Mouse (Mus musculus): ENCODE data around the gene Smim13.
"Not testable (repeated sequence)": the region's sequence is repeated elsewhere in the genome, so short reads cannot be mapped to it uniquely, and the experiment has no call there.

The Smim13 gene

GRCm38 (mm10) chr13:41238035-41238804 is 11.4 kb upstream of the Smim13 start:
- no peak for DNase-seq

GRCm38 (mm10) chr13:41238805-41239130 is 10.9 kb upstream of the Smim13 start:
- DNase-seq, result no peak

GRCm38 (mm10) chr13:41241557-41241956 is 8.1 kb upstream of the Smim13 start:
- no peak for DNase-seq

- DNase-seq, result no peak
Observed at GRCm38 (mm10) chr13:41244306-41244830, 5.3 kb upstream of the Smim13 start.

- no peak for DNase-seq
Observed at GRCm38 (mm10) chr13:41248751-41249520, 708 bp upstream of the Smim13 start.

GRCm38 (mm10) chr13:41250318-41250981 is 806 bp downstream of the Smim13 start:
- peak in 1 of 2 experiments; percentile 61 for DNase-seq

GRCm38 (mm10) chr13:41251232-41251631 is 1.6 kb downstream of the Smim13 start:
- DNase-seq, result not testable (repeated sequence)

- DNase-seq, result no peak
Observed at GRCm38 (mm10) chr13:41251667-41252066, 2.0 kb downstream of the Smim13 start.

- no peak for DNase-seq
Observed at GRCm38 (mm10) chr13:41252141-41252540, 2.5 kb downstream of the Smim13 start.

GRCm38 (mm10) chr13:41252736-41253135 is 3.1 kb downstream of the Smim13 start:
- no peak for DNase-seq

- DNase-seq, result no peak
Observed at GRCm38 (mm10) chr13:41256126-41256525, 6.5 kb downstream of the Smim13 start.

GRCm38 (mm10) chr13:41256962-41257361 is 7.3 kb downstream of the Smim13 start:
- no peak for DNase-seq

GRCm38 (mm10) chr13:41257851-41258250 is 8.2 kb downstream of the Smim13 start:
- no peak for DNase-seq

GRCm38 (mm10) chr13:41261617-41262016 is 12.0 kb downstream of the Smim13 start:
- DNase-seq, result not testable (repeated sequence)

- no peak for DNase-seq
Observed at GRCm38 (mm10) chr13:41263304-41264006, 13.8 kb downstream of the Smim13 start.

- peak in 1 of 2 experiments; percentile 30 for DNase-seq
Observed at GRCm38 (mm10) chr13:41267827-41268408, 18.3 kb downstream of the Smim13 start.

- DNase-seq, result no peak
Observed at GRCm38 (mm10) chr13:41273927-41274650, 24.4 kb downstream of the Smim13 start, which contains the start of gene Gm17364. Gm17364 (minus strand) TSS chr13:41273977.

GRCm38 (mm10) chr13:41280696-41281095 is 31.1 kb downstream of the Smim13 start:
- DNase-seq, result no peak

GRCm38 (mm10) chr13:41283256-41283655 is 33.6 kb downstream of the Smim13 start:
- peak; percentile 50 to 77 for DNase-seq

GRCm38 (mm10) chr13:41285448-41285847 is 35.8 kb downstream of the Smim13 start:
- DNase-seq, result no peak

GRCm38 (mm10) chr13:41286285-41286684 is 36.6 kb downstream of the Smim13 start:
- DNase-seq, result no peak
